Mouse (Mus musculus) regulatory T cell (primary cell): ENCODE data around the gene Parp1.

Experiments used
- in situ Hi-C: fragments of 300-600 bp; cut with MboI, MseI; formaldehyde crosslinking; loops from one replicate; pipeline ENCODE4 v1.15.1; 2025; ENCODE audit warnings: high pct_unique_total_duplicates

Gene Parp1

DNA sequence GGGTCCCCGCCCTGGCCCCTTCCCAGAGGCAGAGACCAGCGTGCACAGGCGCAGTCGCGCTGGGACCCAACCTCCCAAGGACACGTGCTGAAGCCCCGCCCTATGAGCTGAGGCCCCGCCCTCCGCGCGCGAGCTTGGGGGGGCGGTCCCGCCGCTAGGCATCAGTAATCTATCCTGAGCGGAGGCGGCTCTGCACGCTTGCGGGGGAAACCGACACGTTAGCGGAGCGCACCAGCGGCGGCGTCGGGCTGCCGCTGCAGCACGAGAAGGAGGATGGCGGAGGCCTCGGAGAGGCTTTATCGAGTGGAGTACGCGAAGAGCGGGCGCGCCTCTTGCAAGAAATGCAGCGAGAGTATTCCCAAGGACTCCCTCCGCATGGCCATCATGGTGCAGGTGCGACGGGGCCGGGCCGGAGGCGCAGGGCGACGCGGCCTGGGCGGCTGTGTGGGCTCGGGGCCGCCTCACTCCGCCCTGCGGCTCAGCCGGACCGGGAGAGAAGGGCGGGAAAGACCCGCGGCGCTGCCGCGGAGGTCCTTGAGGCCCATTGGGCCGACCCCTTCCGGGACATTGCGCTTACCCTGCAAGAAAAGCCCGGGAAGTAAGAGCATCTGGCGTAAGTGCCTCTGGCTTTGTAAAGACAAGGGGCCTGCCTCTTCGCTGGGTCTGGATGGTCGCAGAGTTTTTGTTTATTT is at the start of gene Parp1:
Gene Parp1 (plus strand): TSS at position 164 of the 692 bp plus-strand sequence.
- in situ Hi-C loops, result loop anchor here (10.0 kb wide), 1 partner anchor 1276 kb away; the partner anchor contains the start of gene Lbr

DNA sequence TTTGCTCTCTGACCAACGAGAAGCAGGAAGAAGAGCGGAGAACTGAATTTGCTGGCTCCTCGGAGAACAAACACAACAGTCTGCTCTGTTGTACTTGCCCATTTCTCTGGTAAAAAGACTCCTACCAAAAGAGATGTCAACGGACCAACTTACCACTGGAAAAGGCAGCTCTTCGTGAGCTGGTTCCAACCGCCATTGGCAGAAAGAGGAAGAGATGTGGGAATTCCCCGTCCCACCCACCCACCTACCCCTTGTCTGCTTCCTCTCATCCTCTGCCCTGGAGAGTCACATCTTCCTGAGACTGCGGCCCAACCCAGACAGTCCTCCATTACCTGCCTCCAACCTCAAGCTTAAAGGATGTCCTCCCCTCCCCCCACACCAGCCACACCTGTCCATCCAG is 49.2 kb upstream of the Parp1 start:
- in situ Hi-C loops, result no loop called here

DNA sequence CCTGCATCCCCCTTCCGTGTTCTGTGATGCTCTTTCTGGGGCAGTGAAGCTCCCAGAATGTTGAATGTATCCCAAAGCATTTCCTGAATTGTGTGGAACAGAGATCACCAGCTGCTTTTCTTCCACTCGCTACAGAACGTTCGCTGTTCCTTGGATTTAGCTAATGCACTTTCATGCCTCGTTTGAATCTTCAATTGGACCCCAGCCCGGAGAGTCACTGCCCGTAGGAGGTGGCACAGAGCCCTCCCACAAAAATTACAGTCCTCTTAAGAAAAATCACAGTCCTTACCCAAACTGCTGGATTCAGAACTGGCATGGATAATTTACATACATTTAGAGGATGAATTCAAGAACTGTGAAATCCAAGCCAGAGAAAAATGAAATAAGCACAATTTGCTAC is 48.5 kb upstream of the Parp1 start:
- in situ Hi-C loops, result no loop called here

DNA sequence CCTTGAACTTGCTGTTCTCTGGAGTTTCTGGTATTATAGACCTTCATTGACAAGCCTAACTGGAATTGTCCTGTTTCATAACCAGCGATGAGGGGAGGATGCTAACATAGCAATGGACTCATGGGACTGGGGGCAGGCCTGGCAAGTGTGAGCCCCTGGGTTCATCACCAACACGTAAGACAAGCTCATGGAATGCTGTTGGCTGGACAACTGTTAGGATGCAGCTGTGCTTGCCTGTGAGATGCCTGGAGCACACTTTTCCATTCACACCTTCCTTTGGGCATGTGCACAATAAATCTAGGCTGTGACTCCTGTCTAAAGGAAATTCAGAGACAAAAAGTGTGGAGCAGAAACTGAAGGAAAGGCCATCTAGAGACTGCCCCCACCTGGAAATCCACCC is 45.4 kb upstream of the Parp1 start:
- in situ Hi-C loops, result no loop called here

DNA sequence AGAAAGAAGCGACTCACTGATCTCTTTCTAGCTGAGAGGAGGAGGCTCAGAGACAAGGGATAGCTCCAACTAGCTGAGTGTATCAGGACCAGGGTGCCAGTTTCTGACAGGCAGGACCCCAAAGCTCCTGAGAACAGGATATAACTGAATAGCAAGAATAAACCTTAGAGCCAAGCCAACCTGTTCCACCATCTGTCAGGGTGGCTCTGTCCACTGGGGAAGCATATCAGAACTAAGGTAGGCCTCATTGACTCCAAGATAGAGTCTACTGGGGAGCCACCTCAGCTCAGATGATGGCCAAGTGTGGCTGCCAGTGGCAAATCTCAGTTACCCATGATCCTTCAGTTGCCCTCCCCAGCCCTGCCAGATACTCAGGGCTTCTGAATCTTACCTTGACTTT is 43.4 kb upstream of the Parp1 start:
- in situ Hi-C loops, result no loop called here

DNA sequence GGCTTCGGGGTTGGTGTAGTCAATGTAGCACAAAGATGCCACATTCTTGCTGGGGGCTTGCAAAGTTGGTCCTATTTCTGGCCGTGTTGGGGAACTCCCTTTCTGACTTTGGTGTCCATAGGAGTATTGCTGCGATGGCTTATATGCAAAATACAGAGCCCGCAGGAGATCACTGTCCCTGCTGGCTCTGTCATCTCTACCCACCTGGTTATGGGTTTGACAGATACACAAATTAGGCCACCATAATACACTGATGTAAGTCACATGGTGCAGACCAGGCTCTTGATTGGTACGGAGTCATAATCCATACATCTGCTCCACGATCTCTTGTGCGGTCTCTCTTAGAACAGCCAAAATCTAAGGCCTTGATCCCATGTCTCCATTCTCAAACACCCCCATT is 38.9 kb upstream of the Parp1 start:
- in situ Hi-C loops, result loop anchor here (10.0 kb wide), 1 partner anchor 715 kb away; no protein-coding TSS in a partner anchor

DNA sequence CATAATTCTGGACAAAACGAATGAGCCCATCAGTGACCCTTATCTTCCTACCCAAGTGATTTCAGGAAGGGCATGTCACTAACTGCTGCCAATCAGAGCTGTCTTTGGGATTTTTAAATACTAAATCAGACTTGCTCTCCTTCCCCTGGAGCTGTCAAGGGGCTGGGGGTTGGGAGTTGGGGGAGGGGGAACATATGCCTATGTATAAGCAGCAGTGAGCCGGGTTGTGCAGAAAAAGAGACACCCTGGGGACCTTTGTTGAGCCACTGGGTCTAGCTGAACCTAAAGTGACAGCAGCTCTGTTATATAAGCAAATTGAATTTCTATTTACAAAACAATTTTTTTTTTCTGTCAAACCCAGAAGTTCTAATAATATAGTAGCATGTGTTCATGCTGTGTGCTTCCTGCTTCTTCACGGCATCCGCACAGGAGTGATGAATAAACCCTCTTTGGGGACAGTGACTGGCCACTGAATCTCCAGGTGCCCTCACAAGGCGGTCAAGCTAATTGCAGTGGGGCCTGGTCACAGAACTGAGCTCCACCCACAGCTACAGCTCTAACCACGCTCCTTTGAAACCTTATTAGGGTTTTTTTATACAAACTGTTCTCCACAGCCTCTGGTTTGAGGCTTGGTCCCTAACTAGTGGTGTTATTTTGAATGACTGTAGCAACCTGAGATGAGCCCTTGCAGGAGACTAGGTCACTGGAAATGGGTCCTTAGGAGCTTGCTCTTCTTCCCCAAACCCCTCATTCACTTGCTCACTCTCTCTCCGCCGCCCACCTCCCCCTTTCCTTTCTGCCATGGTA is 38.1 kb upstream of the Parp1 start:
- in situ Hi-C loops, result loop anchor here (10.0 kb wide), 1 partner anchor 714 kb away; no protein-coding TSS in a partner anchor

DNA sequence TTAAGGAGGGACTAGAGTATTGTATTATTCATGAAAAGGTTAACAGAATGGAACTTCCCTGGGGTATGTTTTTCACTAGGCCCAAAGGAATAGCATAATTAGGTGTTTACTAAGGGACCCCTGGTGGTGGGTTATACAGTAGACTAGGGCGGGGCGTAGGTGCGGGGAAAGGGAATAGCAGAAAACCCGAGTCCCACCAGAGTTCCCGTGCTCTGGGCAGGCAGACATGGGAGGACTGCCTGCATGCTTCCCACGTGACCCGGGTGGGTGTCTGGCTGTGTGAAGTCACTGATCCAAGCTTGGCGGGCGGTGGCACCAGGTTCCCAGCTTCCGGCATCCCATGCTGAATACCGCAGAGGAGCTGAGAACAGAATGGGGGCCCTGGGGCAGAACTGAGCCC is 36.1 kb upstream of the Parp1 start:
- in situ Hi-C loops, result loop anchor here (10.0 kb wide), 1 partner anchor 712 kb away; no protein-coding TSS in a partner anchor

DNA sequence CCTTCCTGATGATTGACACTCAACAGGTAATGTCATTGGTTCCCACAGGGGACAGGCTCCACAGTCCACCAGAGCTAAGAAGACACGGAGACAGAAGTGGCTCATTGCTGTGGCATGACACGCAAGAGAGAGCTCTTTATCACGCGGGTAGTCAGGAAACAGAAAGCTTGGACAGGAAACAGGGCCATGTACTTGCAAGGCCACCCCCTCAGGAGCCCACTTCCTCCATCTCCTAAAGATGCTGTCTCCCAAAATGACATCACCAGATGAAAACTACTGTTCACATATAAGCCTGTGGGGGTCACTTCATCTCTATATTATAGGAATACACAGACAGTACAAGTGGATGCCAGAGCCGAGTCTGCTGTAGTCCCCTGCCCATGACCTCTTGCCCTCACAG is 32.0 kb upstream of the Parp1 start:
- in situ Hi-C loops, result loop anchor here (10.0 kb wide), 1 partner anchor 708 kb away; no protein-coding TSS in a partner anchor

DNA sequence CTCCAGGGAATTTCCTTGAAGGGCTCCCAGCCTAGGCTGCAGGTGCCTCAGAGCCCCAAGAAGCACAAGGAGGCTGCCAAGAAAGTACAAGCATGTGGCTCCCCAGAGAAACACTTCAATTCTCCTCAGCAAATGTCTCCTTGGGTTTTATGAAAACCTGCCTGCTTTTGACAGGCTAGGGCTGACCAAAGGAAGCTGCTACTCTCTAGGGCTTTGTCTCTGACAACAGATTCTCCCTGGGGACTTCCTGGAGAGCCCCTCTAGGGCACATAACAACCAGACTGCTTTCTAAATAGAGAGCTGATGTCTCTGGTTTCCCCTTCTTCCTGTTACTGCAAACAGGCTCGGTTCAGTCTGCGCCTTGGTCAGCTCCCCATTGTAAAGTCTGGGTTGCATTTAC is 27.5 kb upstream of the Parp1 start:
- in situ Hi-C loops, result no loop called here

DNA sequence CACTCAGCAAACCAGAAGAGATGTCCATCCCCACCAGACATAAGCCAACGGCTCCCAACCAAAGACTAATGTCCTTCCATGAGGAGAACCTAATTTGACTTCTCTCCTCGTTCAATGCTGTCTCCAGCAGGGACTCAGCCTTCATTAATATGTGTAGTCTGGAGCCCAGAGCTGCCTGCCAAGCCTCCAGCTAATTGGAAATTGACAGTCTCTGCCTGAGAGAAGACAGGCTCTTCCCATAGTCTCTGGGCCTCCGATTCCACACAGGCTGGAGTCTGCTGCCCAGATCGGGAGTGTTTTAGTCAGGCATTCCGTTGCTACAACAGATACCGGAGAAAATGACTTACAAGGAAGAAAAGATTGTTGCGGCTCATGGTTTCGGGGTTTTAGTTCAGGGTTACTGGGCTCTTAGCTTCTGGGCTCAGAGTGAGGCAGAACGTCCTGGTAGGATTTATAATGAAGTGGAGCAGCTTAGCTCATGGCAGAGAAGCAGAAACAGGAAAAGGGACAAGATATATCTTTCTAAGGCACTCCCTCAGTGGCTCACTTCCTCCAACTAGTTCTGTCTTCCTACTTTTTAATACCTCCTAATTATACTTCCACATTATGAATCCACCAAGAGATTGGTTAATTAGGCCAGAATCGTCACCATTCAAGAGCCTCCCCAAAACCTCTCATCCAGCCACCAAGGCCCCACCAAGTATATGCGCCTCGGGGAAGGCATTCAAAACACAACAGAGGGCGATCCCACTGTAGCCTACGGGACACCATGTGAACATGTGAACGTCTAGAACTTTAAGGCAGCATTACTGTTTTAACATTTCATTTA is 26.6 kb upstream of the Parp1 start:
- in situ Hi-C loops, result no loop called here

DNA sequence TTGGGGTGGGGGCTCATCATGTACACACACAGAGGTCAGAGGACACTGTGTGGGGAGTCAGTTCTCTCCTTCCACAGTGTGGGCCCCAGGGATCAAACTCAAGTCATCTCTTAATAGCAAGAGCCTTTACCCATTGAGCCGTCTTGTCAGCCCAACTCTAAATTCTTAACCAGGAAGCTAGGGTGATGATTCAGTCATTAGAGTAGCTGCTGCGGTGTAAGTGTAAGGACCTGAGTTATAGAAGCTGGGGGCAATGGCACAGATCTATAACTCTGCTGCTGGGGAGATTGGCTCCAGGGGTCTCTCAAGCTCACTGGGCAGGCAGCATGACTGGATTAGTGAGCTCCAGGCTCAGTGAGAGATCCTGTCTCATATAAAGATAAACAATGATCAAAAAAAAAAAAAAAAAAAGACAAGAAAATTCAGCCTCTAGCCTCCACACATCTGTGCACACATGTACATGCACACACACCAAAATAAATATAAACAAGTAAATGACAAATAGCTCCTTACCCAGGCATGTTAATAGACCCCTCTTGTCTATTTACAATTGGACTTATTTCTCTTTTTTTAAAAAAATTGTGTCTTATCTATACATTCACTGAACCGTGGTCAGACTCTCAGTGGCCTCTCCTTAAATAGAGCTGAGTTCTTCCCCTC is 25.9 kb upstream of the Parp1 start:
- in situ Hi-C loops, result no loop called here

DNA sequence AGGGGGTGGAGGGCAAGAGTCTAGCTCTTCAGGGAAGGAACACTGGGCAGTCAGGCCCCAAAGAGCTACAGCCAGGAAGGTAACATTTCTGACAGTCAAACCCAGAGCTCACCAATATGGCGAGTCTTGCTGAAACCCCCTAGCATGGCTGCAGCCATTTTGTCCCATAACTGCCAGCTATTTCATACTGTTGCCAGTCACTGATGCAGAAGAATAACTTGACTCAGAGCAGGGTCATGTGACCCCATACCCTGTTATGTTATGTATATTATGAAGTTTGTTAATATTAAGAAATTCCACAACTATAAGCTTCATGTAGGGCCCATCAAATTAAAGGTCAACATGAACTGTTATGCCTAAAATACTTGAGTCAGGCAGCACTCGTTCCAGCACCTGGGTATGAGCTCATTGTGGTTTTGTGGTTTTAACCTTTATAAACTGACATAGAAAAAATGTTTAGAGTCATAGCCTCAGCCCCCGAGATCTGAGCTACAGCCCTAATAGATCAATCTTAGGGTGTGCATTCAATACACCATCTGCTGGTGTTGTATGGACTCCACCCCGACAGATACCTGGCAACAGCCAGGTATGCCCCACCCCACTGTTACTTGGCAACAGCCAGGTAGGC is 22.7 kb upstream of the Parp1 start:
- in situ Hi-C loops, result no loop called here

DNA sequence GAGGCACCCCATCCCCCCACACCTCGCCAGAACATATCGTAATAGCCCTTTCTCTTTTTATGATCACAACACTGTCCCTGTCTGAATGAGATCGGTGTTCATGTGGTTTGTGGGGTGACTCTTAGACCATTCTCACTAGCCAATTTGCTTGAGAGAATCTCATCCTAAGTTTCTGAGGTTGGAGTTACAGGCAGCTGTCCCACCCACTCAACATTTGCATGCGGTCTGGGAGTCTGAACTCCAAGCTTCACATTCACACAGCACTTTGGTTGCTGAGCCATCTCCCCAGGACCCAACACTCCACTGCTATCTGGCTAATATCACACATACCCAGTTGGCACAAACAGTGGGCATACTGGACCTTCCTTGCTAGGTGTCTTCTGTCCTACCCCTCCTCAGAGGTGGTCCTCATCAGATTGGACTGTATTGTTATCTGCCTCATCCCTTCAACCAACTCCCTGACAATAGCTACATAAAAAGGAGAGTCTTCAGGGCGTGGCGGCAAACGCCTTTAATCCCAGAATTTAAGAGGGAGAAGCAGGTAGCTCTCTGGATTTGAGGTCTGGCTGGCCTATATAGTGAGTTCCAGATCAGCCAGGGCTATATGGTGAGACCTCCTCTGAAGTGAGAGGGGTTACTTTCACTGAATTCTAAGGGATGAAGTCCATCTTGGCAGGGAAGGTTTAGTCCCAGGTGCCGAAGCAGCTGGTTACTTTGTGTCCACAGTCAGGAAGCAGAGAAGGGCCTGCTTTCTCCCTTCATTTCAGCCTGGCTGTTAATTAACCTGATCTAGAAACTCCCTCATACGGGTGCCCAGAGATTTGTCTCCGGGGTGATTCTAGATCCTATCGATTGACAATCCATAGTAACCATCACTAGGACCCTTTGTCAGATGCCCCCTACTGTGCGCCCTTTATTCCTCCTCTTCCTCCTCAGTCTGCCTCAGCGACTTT is 21.6 kb upstream of the Parp1 start:
- in situ Hi-C loops, result no loop called here

DNA sequence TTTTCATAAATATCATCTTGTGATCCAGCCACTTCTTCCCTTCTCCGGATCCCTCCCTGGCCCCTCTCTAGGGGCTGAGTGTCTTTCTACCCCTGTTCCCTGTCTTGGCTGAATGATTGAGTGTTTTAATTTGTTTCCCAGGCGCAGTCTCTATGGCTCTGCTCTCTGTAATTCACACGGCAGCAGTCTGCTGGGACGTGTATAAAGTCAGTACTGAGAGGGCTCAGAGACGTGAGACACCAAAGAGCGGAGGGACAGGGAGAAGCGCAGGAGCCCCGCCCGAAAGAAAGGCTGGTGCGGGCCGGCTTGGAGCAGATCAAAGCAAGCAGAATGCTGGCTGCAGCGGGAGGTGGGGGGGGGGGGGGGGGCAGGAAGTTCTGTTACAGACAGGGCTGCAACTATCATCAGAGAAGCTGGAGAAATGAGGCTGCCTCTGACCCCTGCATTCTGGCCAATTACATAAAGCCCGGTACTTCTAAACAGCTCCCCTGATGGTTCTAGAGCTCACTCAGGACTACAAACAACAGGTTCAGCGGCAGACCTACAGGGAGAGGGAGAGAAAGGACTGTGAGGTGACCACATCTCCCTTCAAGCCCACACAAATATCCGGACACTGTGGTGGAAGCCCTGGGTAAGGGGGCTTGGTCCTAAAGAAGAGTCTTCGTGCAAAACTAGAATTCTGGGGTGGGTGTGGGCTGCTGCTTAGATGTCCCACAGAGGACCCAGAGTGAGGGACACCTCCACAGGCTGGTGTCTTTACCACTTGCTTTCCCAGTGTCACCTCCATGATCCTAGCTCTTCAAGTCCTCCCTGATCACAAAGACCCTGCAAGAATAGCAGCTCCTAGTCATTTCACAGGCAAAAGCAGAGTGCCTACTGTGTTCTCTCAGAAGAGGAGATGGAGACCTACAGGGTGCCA is 20.7 kb upstream of the Parp1 start:
- in situ Hi-C loops, result no loop called here

DNA sequence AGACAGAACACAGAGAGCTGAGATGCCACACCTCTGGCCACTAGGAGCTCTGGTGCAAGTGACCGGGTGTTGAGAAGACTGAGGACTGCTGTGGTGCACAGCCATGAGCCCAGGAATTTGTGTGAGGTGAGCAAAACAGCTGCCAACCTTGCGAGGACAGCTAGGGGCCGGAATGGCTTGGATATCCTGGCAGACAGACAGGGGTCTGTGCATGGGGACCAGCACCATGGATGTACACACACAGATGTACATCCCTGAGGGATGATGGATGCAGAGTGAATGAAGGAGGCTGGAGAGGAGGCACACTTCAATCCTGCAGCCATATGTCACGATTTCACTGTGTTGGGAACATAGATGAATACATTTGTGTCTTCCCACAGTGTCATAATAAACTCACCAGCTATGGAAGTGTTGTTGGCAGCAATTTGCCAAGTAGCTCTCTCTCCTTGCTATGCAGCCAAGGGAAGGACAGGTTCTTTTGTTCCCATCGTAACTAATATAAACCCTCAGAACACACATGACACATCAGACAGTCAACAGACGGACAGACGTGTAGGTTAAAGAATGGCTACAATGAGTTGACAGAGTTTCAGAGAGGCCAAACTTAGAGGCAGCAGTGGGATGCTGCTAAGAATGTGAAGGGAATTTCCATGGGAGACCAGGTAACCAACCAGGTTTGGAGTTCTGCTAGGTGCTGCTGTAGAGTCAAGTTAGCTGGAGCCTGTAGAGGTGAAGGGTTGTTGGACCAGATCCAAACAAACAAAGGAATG is 19.0 kb upstream of the Parp1 start:
- in situ Hi-C loops, result loop anchor here (5.0 kb wide), 1 partner anchor 112 kb away; no protein-coding TSS in a partner anchor

DNA sequence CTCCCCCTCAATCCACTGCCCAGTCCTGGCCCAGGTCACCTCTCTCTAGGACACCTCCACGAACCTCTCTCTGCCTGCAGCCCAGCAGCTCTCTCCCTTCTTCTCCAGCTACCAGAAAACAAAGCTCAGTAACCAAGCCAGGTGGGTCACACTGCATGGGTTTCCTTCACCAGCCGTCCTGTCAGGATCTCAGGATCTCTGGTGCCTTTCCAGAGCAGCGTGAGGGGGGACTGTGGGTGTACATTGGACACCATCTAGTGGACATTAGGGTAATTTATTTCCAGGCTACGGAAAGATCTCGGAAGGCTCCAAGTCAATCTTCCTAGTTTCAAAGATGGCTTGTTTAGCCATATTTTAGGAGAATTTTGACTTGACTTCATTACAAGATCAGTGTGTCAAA is 18.0 kb upstream of the Parp1 start:
- in situ Hi-C loops, result loop anchor here (5.0 kb wide), 1 partner anchor 113 kb away; no protein-coding TSS in a partner anchor

DNA sequence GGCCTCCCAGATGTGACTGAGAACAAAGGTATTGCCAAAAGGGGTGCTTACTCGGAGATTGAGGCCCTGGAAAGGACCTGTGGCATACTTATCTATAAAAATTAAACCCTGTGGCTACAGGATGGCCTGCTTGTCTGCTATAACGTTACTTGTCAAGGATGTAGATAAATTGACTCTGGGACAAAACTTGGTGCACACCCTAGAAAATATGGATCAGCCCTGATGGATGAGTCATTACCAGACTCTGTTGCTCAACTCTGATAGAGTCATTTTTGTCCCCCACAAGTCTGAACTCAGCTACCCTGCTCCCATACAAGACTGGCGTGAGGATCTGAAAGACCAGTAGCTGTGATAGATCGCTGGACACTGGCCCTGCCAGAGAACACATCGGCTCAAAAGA is 11.8 kb upstream of the Parp1 start:
- in situ Hi-C loops, result no loop called here
